Mouse (Mus musculus): ENCODE measurements around the gene Lin28b. TPM values are rescaled to one million over a fixed set of nuclear protein-coding genes. Genes with fewer than 3 reads are reported as not detected.

Gene Lin28b
- polyA plus RNA-seq, 1 experiment from 2014 or later, result 1.2 TPM

GRCm38 (mm10) chr10:45344381-45344780, 141.8 kb downstream of the Lin28b start:
- no peaks in the 10 kb centered on the region for H3K27me3 ChIP-seq (ENCODE audit: control insufficient read depth, insufficient read depth, low read length)

DNA sequence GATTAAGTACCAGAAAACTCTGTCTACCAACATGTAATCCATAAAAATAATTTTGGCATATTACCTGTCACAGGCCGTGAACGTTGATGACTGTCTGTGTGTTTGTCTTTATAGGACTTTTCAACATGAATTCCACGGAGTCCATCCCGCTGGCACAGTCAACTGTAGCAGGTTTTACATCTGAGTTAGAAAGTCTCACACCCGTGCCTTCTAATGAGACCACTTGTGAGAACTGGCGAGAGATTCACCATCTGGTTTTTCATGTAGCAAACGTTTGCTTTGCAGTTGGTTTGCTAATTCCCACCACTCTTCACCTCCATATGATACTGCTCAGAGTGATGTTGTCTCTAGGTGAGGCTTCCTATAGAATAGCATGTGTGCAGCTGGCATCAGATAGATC, 147.1 kb downstream of the Lin28b start:
- no peak for ATAC-seq (ENCODE audit: insufficient read depth, low FRiP score)
- no peak overlapping the region for H3K4me2 ChIP-seq (ENCODE audit: low read depth, low read length)
- H3K4me1 ChIP-seq (ENCODE audit: control insufficient read depth, insufficient read depth, low read length), result no peaks in the 10 kb centered on the region
- no peaks in the 10 kb centered on the region for H3K9me3 ChIP-seq (replicated peaks; ENCODE audit: control insufficient read depth, low read length)
- WGBS, result 74% methylated on average over 7 of the region's 7 CpGs
- no peaks in the 10 kb centered on the region for H3K36me3 ChIP-seq (ENCODE audit: control insufficient read depth, insufficient read depth, low read length)
- H3K27me3 ChIP-seq (ENCODE audit: control insufficient read depth, insufficient read depth, low read length), result peaks cover 6% of the 10 kb centered on the region; the same call in 1 of the 2 replicates
- no peak overlapping the region for H3K9ac ChIP-seq (ENCODE audit: low read length)
- H3K27ac ChIP-seq (ENCODE audit: low read length), result no peak overlapping the region
- H3K4me3 ChIP-seq (replicated peaks; ENCODE audit: low read length), result no peak overlapping the region

More at GRCm38 (mm10) chr10:45344381-45344780, 141.8 kb downstream of the Lin28b start:
- Histone ChIP-seq H3K9me3 (replicated peaks; ENCODE audit: control insufficient read depth, low read length) (no peaks in the 10 kb centered on the region), H3K36me3 (ENCODE audit: control insufficient read depth, insufficient read depth, low read length) (no peaks in the 10 kb centered on the region), H3K4me1 (ENCODE audit: control insufficient read depth, insufficient read depth, low read length) (no peaks in the 10 kb centered on the region), H3K4me2 (ENCODE audit: low read depth, low read length) (no peak overlapping the region), H3K27ac (ENCODE audit: low read length) (no peak overlapping the region), H3K9ac (ENCODE audit: low read length) (no peak overlapping the region), H3K4me3 (replicated peaks; ENCODE audit: low read length) (no peak overlapping the region)
- 83% methylated on average over 4 of the region's 4 CpGs for WGBS
- ATAC-seq (ENCODE audit: insufficient read depth, low FRiP score), result no peak

DNA sequence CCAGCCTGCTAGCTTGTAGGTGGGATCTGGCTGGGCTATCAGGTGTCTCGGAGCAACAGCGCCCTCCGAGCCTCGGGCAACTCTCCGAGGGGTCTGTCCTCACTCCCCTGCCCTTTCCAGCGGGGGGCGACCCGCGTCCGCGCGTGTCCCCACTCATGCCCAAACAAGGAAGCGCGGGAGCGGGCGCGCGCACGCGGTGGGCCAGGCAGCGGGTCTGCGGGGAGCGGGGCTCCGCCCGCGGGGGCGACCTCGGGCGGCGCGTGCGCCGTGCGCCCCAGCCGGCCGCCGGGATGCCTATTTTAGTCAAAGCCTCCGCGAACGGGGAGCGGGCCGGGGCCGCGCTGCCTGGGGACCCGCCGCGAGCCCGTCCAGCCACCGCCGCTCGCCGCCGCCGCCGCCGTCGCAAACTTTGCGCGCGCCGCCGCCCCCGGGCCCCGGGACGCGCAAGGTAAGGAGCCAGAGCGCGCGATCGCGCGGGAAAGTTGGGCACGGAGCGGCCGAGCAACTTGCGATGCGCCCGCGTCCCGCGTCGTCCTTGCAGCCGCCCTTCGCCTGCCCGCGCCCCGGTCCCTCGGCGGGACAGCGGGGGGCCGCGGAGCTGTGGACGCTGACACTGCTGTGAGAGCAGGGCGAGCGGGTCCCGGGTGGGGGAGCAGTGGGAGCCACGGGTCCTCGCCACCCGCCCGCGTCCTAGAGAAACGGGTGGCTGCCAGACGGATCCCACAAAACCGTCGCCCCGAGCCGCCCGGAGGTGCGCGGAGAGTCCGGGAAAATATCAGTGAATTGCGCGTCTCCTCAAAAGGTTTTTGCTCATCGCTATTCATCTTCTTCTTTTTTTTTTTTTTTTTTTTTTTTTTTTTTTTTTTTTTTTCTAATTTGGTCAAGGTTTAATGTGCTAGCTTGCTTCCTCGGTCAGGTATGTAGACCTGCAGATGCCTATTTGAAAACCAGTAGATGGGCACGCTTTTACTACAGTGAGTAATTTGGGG, 150.5 kb downstream of the Lin28b start, which contains the start of gene Bves:
TSS of gene Bves (plus strand) at position 339 of the 989 bp plus-strand sequence.
- under 1% methylated on average over 112 of the region's 116 CpGs for WGBS
- Histone ChIP-seq H3K4me2 (ENCODE audit: low read depth, low read length) (peak within 1 kb of the TSS; percentile 80), H3K9me3 (replicated peaks; ENCODE audit: control insufficient read depth, low read length) (no peaks in the 10 kb centered on the region), H3K4me3 (replicated peaks; ENCODE audit: low read length) (peak within 1 kb of the TSS; percentile 57), H3K27ac (ENCODE audit: low read length) (no peak within 1 kb of the TSS), H3K9ac (ENCODE audit: low read length) (peak within 1 kb of the TSS; percentile 73), H3K36me3 (ENCODE audit: control insufficient read depth, insufficient read depth, low read length) (no peaks in the 10 kb centered on the region), H3K4me1 (ENCODE audit: control insufficient read depth, insufficient read depth, low read length) (no peaks in the 10 kb centered on the region), H3K27me3 (ENCODE audit: control insufficient read depth, insufficient read depth, low read length) (peaks cover 8% of the 10 kb centered on the region)
- ATAC-seq (ENCODE audit: insufficient read depth, low FRiP score), result peak; percentile 88

GRCm38 (mm10) chr10:45334925-45335324, 151.3 kb downstream of the Lin28b start:
- H3K27me3 ChIP-seq (ENCODE audit: control insufficient read depth, insufficient read depth, low read length), result peaks cover 8% of the 10 kb centered on the region
- ATAC-seq (ENCODE audit: insufficient read depth, low FRiP score), result no peak
- peak overlapping the region; percentile 57 for H3K4me3 ChIP-seq (replicated peaks; ENCODE audit: low read length)
- no peaks in the 10 kb centered on the region for H3K4me1 ChIP-seq (ENCODE audit: control insufficient read depth, insufficient read depth, low read length)
- no peak overlapping the region for H3K27ac ChIP-seq (ENCODE audit: low read length)
- H3K4me2 ChIP-seq (ENCODE audit: low read depth, low read length), result peak overlapping the region; percentile 80
- no peaks in the 10 kb centered on the region for H3K36me3 ChIP-seq (ENCODE audit: control insufficient read depth, insufficient read depth, low read length)
- WGBS, result 28% methylated on average over 7 of the region's 7 CpGs
- no peak overlapping the region for H3K9ac ChIP-seq (ENCODE audit: low read length)
- H3K9me3 ChIP-seq (replicated peaks; ENCODE audit: control insufficient read depth, low read length), result no peaks in the 10 kb centered on the region

- H3K36me3 ChIP-seq (ENCODE audit: control insufficient read depth, insufficient read depth, low read length), result no peaks in the 10 kb centered on the region
- no peak overlapping the region for H3K4me3 ChIP-seq (replicated peaks; ENCODE audit: low read length)
- 66% methylated on average over 7 of the region's 7 CpGs for WGBS
- H3K4me1 ChIP-seq (ENCODE audit: control insufficient read depth, insufficient read depth, low read length), result no peaks in the 10 kb centered on the region
- H3K27ac ChIP-seq (ENCODE audit: low read length), result no peak overlapping the region
- ATAC-seq (ENCODE audit: insufficient read depth, low FRiP score), result no peak
- H3K27me3 ChIP-seq (ENCODE audit: control insufficient read depth, insufficient read depth, low read length), result no peaks in the 10 kb centered on the region; the same call in 1 of the 2 replicates
- no peaks in the 10 kb centered on the region for H3K9me3 ChIP-seq (replicated peaks; ENCODE audit: control insufficient read depth, low read length)
- no peak overlapping the region for H3K4me2 ChIP-seq (ENCODE audit: low read depth, low read length)
- no peak overlapping the region for H3K9ac ChIP-seq (ENCODE audit: low read length)
Observed at GRCm38 (mm10) chr10:45328196-45329000, 157.8 kb downstream of the Lin28b start.

Other genes starting within 250 kb of the Lin28b start
- 6.8 and 8.1 TPM in 2 replicates for gene Bves, start 150.6 kb downstream of the Lin28b start, polyA plus RNA-seq (2015; fragmentation: Nextera tagmentation; extraction: Ambion mirVana)
- 16.7 and 21.5 TPM in 2 replicates for gene Hace1, start 91.4 kb upstream of the Lin28b start, polyA plus RNA-seq (2015; fragmentation: Nextera tagmentation; extraction: Ambion mirVana)